Mouse (Mus musculus): Measurements from ENCODE around the gene Clec12b. TPM values are rescaled to one million over a fixed set of nuclear protein-coding genes. Genes with fewer than 3 reads are reported as not detected.

Clec12b gene
- polyA plus RNA-seq, 1 experiment from 2014 or later, result not detected

Other genes starting within 250 kb of the Clec12b start
- not detected in 2 replicates for gene Clec2d, start 205.3 kb downstream of the Clec12b start, polyA plus RNA-seq (2016; fragmentation: Nextera tagmentation; extraction: Ambion mirVana)
- 0.19 TPM in 1 of 2 replicates, not detected in the other for gene Cd69, start 110.4 kb downstream of the Clec12b start, polyA plus RNA-seq (2016; fragmentation: Nextera tagmentation; extraction: Ambion mirVana)
- gene 4922502D21Rik, start 54.1 kb downstream of the Clec12b start, polyA plus RNA-seq (2016; fragmentation: Nextera tagmentation; extraction: Ambion mirVana), result not detected in 2 replicates
- gene Clec12a, start 43.2 kb downstream of the Clec12b start, polyA plus RNA-seq (2016; fragmentation: Nextera tagmentation; extraction: Ambion mirVana), result 0.13 and 0.29 TPM in 2 replicates
- gene Clec1b, start 11.4 kb upstream of the Clec12b start, polyA plus RNA-seq (2016; fragmentation: Nextera tagmentation; extraction: Ambion mirVana), result 13.3 and 18.0 TPM in 2 replicates
- 0.24 and 0.35 TPM in 2 replicates for gene Clec9a, start 23.0 kb upstream of the Clec12b start, polyA plus RNA-seq (2016; fragmentation: Nextera tagmentation; extraction: Ambion mirVana)
- 0.46 and 1.2 TPM in 2 replicates for gene Clec1a, start 66.1 kb upstream of the Clec12b start, polyA plus RNA-seq (2016; fragmentation: Nextera tagmentation; extraction: Ambion mirVana)
- gene Olr1, start 121.3 kb upstream of the Clec12b start, polyA plus RNA-seq (2016; fragmentation: Nextera tagmentation; extraction: Ambion mirVana), result 0.09 TPM in 1 of 2 replicates, not detected in the other
- not detected in 2 replicates for gene Tmem52b, start 126.7 kb upstream of the Clec12b start, polyA plus RNA-seq (2016; fragmentation: Nextera tagmentation; extraction: Ambion mirVana)
- gene Gabarapl1, start 147.3 kb upstream of the Clec12b start, polyA plus RNA-seq (2016; fragmentation: Nextera tagmentation; extraction: Ambion mirVana), result 49.1 and 68.0 TPM in 2 replicates
- not detected in 2 replicates for gene Klre1, start 192.0 kb upstream of the Clec12b start, polyA plus RNA-seq (2016; fragmentation: Nextera tagmentation; extraction: Ambion mirVana)
- not detected in 2 replicates for gene Klrd1, start 205.9 kb upstream of the Clec12b start, polyA plus RNA-seq (2016; fragmentation: Nextera tagmentation; extraction: Ambion mirVana)
- 0.34 and 0.38 TPM in 2 replicates for gene Klrk1, start 238.0 kb upstream of the Clec12b start, polyA plus RNA-seq (2016; fragmentation: Nextera tagmentation; extraction: Ambion mirVana)

All from hindbrain, embryonic 10.5 days (tissue).